Mouse (Mus musculus) testis, adult 2 months (tissue): Measurements from ENCODE around the gene Trappc1.

Source experiments
- CTCF ChIP-seq: fragments of 200-500 bp; IDR thresholded peaks from 2 replicates; pipeline ENCODE4 v1.5.1; 2012; ENCODE audit warnings: low read depth, mild to moderate bottlenecking, inconsistent platforms, low read length, moderate library complexity; ENCODE audit not compliant: control insufficient read depth, insufficient read depth, insufficient replicate concordance
- POLR2A ChIP-seq: fragments of 200-500 bp; IDR thresholded peaks from 2 replicates; pipeline ENCODE4 v1.6.1; 2012; ENCODE audit warnings: low read depth, mild to moderate bottlenecking, inconsistent platforms, low read length, moderate library complexity; ENCODE audit not compliant: control insufficient read depth

DNA sequence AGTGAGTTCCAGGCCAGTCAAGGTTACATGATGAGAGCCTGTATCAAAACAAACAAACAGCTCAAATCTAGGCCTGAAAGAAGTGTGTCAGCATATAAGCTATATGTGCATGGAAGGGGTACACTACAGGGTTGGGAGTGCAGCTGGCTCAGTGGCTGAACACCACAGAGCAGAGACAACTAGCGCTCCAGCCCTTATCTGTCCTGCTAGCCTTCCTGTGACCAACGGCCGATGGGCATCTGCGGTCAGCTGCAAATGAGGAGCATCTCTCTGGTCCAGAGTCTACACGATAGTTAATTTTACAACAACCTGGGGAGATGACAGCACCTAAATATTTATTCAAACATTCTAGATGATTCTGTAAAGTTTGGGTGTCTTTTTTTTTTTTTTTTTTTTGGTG lies 32.7 kb upstream of the Trappc1 start:
- no peak for TF ChIP-seq POLR2A
- TF ChIP-seq CTCF: no peak
